8 mouse cellular contexts compared by ENCODE assay signal in the genomic region with DNA sequence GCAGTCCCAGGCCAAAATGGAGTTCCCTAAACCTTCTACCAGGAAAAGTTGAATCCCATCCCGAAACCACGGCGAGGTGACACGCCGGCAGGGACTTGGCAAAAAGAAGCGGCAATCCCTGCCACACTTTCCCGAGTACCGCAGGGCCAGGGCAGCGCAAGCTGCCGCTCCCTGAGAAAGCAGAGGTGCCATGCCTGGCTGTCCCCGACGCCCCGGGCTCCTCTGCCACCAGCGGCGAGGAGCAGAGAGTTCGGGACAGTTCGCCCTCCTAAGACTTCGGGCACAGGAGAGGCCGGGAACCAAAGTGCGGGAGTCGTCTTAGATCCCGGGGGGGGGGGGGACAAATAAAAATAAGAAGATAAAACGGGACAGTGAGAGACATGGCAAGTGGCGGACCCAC. TPM values are rescaled to one million over a fixed set of nuclear protein-coding genes. Genes with fewer than 3 reads are reported as not detected.
DNase-seq lines count a peak whose midpoint lies in the region; ATAC-seq and TF ChIP-seq lines count a peak whose summit lies in the region.

No protein-coding gene starts in this region.

- peaks cover 10% of the 10 kb centered on the region for H3K4me1 ChIP-seq in forebrain, embryonic 13.5 days
- no peaks in the 10 kb centered on the region for H3K4me1 ChIP-seq in intestine, embryonic 14.5 days (replicated peaks; ENCODE audit: control insufficient read depth, insufficient read depth, low read length)
- H3K4me1 ChIP-seq in liver, postnatal 0 days (ENCODE audit: insufficient read depth) = no peaks in the 10 kb centered on the region

- DNase-seq in urinary bladder, adult 2 months (ENCODE audit: low spot score) = peak; percentile 25
- DNase-seq in urinary bladder, postnatal 25 days (ENCODE audit: low spot score) = no peak
- DNase-seq in intestine, embryonic 14.5 days (ENCODE audit: low spot score) = peak; percentile 59
- DNase-seq in liver, postnatal 0 days = peak; percentile 33
- peak; percentile 13 for DNase-seq in spleen, adult 12 weeks (ENCODE audit: low spot score)
- DNase-seq in urinary bladder, postnatal 4 days (ENCODE audit: low spot score in 2 of 2) = no peak

- no peak for TF ChIP-seq EP300 in liver, postnatal 0 days (IDR thresholded peaks at IDR 0.05; ENCODE audit: low read depth)

- peak overlapping the region; percentile 80 for H3K27ac ChIP-seq in forebrain, embryonic 13.5 days
- peak overlapping the region; percentile 80 for H3K27ac ChIP-seq in intestine, embryonic 14.5 days (ENCODE audit: low read depth)
- peak overlapping the region; percentile 88 for H3K27ac ChIP-seq in liver, postnatal 0 days (ENCODE audit: low read depth)

- 26% methylated on average over 21 of the region's 24 CpGs for WGBS in forebrain, embryonic 13.5 days
- WGBS in intestine, embryonic 14.5 days = 6% methylated on average over 24 of the region's 24 CpGs
- WGBS in liver, postnatal 0 days (ENCODE audit: insufficient replicate concordance) = 18% methylated on average over 24 of the region's 24 CpGs

- H3K27me3 ChIP-seq in forebrain, embryonic 13.5 days = no peaks in the 10 kb centered on the region
- no peaks in the 10 kb centered on the region for H3K27me3 ChIP-seq in intestine, embryonic 14.5 days (replicated peaks; ENCODE audit: control insufficient read depth, insufficient read depth, low read length)
- H3K27me3 ChIP-seq in liver, postnatal 0 days (ENCODE audit: insufficient read depth, low read length) = no peaks in the 10 kb centered on the region

- no peaks in the 10 kb centered on the region for H3K36me3 ChIP-seq in forebrain, embryonic 13.5 days (ENCODE audit: poor library complexity, severe bottlenecking)
- H3K36me3 ChIP-seq in intestine, embryonic 14.5 days (ENCODE audit: control insufficient read depth, insufficient read depth, low read length) = no peaks in the 10 kb centered on the region
- no peaks in the 10 kb centered on the region for H3K36me3 ChIP-seq in liver, postnatal 0 days (replicated peaks; ENCODE audit: insufficient read depth, low read length)

- peak overlapping the region; percentile 61 for H3K4me3 ChIP-seq in forebrain, embryonic 13.5 days
- peak overlapping the region; percentile 54 for H3K4me3 ChIP-seq in intestine, embryonic 14.5 days (ENCODE audit: low read depth, low read length)
- peak overlapping the region; percentile 78 for H3K4me3 ChIP-seq in liver, postnatal 0 days (ENCODE audit: low read depth, low read length)

- peak overlapping the region; percentile 66 for H3K4me2 ChIP-seq in forebrain, embryonic 13.5 days
- peak overlapping the region; percentile 55 for H3K4me2 ChIP-seq in intestine, embryonic 14.5 days (ENCODE audit: low read length)
- H3K4me2 ChIP-seq in liver, postnatal 0 days (ENCODE audit: low read depth, low read length) = peak overlapping the region; percentile 76

- TF ChIP-seq CTCF in liver, postnatal 0 days (IDR thresholded peaks at IDR 0.05; ENCODE audit: low read depth) = no peak

- 0 out of 2 replicates have a peak, but pooled peaks have one; percentile 20 for ATAC-seq in cerebellum, adult (ENCODE audit: insufficient number of reproducible peaks, low FRiP score, low TSS enrichment)
- peak; percentile 33 for ATAC-seq in forebrain, embryonic 13.5 days
- peak; percentile 40 for ATAC-seq in intestine, embryonic 14.5 days (replicated peaks; ENCODE audit: low FRiP score, low TSS enrichment, low read depth)
- ATAC-seq in liver, postnatal 0 days = peak; percentile 40

- H3K9ac ChIP-seq in forebrain, embryonic 13.5 days = peak overlapping the region; percentile 77
- peak overlapping the region; percentile 73 for H3K9ac ChIP-seq in intestine, embryonic 14.5 days (ENCODE audit: low read length)
- H3K9ac ChIP-seq in liver, postnatal 0 days (replicated peaks) = peak overlapping the region; percentile 79

- no peaks in the 10 kb centered on the region for H3K9me3 ChIP-seq in forebrain, embryonic 13.5 days (replicated peaks)
- no peaks in the 10 kb centered on the region for H3K9me3 ChIP-seq in intestine, embryonic 14.5 days (ENCODE audit: control insufficient read depth, low read length)
- no peaks in the 10 kb centered on the region for H3K9me3 ChIP-seq in liver, postnatal 0 days (ENCODE audit: low read length)

RNA-seq across cellular contexts. Expression of a gene that starts 9.5 kb away (rescaled TPM):
- 40.6 and 46.4 TPM in 2 replicates for polyA plus RNA-seq in urinary bladder, adult 2 months (2012; rRNA removed)
- polyA plus RNA-seq in forebrain, embryonic 13.5 days (2015; fragmentation: Nextera tagmentation; extraction: Ambion mirVana) = 99.1 and 99.4 TPM in 2 replicates
- 77.8 and 87.9 TPM in 2 replicates for polyA plus RNA-seq in intestine, embryonic 14.5 days (2014; fragmentation: Nextera tagmentation; extraction: Ambion mirVana)
- 21.2 and 25.7 TPM in 2 replicates for polyA plus RNA-seq in liver, postnatal 0 days (2015; fragmentation: Nextera tagmentation; extraction: Ambion mirVana)

Comparison
In these comparisons a context has a peak if more than half of its experiments do, and no peak if none do; other contexts are left out.
1. DNase-seq: peak in urinary bladder, adult 2 months (single experiment), intestine, embryonic 14.5 days (single experiment), liver, postnatal 0 days (single experiment) and spleen, adult 12 weeks (single experiment); none in urinary bladder, postnatal 25 days (single experiment) and urinary bladder, postnatal 4 days (0 of 2).
2. Peak in every context shown above with its lines, with median percentiles within 50 percentile points of each other: ATAC-seq, H3K27ac ChIP-seq, H3K4me2 ChIP-seq, H3K4me3 ChIP-seq and H3K9ac ChIP-seq.